Mouse (Mus musculus) hindlimb bud, embryonic 11.5 days (tissue): ENCODE measurements around the gene Rufy2.

Source experiments
- DNase-seq: peaks from one replicate; pipeline ENCODE4 v3.0.0-alpha.2; 2012; ENCODE audit warnings: low read depth, low spot score; ENCODE audit errors: extremely low spot score

Rufy2 gene

DNA sequence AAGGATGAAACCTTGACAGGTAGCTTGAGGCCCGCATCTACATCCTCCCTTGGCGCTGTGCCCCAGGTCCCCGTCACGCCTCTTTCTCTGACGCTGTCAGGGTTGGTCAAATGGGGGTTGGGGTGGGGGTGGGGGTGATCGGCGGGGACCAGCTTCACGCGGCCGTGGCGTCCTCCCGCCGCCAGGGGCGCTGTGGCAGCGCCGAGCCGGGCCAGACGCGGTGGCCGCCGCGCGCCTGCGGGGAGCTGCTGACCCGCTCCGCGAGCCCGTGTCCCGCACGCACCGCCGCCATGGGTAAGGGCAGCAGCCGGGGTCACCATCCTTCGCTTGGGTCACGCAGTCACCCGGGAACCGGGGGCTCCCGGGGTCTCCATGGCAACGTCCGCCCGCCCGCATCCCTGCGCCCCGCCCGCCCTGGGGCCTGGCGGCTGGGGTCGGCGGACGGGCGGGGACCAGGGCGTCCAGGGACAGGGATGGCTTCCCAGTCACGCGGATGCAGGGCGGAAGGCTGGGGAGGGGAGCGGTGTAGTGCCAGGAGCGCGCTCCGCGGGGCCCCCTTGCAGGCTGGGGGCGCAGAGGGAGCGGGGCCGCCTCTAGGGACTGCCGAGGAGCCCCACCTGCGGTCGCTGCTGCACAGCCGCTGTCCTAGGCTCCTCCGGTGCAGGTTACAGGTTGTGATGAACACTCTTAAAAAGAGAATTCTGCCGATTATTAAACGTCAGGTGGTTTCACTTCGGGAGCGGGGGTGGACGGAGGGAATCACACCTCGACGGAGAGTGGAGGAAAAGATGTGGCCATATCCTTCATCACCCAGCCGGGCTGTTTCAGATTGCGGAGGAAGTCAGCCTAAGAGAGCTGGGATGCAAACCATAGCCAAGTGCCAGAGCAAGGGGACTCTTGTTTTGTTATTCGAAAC lies at the start of gene Rufy2:
Gene Rufy2 (plus strand): TSS at position 185 of the 916 bp plus-strand sequence.
- DNase-seq, result peak; percentile 39

DNA sequence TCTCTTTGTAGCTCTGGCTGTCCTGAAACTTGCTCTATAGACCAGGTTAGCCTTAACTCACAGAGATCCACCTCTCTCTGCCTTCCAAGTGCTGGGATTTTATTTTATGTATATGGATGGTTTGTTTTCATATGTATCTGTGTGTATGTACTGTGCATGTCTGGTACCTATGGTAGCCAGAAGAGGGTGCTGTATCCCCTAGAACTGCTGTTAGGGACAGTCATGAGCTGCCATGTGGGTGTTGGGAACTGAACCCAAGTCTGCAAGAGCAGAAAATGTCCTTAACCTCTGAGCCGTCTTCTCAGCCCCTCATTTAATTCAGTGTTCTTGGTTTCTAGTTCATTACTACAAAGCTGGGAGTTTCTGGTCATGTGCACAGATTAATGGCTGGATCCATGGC lies 47.6 kb upstream of the Rufy2 start:
- DNase-seq, result no peak

DNA sequence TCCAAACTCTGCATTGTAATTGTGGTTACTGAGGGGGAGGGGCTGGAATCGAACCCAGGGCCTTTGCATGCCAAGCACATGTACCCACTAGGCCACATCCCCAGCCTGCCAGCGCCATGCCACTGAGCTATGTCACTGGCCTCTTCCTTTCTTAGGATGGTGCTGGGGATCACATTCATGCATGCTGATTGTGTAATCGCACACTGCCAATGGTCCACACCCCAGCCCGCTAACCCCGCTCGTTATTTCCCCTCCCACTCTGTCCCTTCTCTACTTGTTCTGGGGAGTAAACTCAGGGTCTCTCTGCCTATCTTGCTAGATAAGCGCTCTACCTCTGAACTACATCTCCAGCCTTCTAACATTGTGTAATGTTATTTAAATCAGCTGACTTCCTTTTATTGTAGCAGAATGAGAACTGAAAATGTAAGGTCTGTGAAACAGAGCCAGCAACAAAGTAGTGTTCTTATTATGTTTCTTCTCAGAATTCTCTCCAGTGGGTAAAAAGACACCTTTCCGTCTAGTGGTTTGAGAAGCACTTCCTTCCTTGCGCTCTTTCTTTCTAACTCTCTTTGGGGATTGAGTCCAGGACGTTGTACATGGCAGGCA lies 34.9 kb upstream of the Rufy2 start:
- no peak for DNase-seq

DNA sequence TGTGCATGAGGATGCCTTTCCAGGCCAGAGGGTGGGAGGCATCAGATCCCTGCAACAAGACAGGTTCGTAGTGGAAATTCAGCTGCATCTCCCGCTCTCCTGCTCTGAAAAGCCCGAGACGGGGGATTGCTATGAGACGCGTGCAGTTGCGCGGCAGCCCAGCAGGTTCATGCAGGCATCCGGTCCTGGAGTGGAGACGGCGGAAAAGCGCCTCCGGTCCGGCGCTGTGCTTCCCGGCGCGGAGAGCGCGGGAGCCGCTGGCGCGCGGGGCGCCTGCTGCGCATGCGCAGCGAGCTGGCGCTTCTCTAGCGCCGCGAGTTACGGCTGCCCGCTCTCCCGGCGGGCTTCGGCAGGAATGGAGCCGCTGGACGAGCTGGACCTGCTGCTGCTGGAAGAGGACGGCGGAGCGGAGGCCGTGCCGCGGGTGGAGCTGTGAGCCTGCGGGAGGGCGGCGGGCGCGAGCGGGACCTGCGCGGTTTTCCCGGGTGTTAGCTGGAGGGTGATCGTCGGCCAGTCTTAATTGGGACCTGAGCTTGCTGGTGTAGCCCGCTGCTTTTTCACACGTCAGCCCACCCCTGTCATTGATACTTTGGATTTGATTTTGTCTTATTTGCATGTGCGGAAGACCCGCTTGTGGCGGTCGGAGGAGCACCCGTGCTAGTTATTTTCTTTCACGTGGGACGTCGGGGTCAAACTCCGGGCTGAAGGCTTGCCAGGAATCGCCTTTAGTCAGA lies 33.1 kb upstream of the Rufy2 start, which contains the start of gene Dna2:
Gene Dna2 (plus strand): TSS at position 289 of the 734 bp plus-strand sequence.
- peak; percentile 68 for DNase-seq

DNA sequence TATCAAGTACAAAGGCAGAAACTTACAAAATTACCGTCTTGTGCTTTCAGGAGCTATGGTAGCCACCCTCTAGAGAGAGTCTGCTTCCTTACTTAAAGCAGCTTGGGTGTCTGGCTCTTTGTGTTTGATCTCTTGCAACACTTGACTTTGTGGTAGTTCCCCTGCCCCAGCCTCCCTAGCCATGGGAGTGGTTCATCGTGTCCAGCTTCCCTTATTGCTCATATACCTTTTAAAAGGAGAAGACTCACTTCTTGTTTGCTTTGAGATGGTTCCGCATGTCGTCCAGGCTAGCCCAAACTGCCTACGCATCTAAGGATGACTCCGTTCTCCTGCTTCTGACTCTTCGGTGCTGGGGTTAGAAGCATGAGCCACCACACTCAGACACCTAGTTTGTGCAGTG lies 31.5 kb upstream of the Rufy2 start:
- no peak for DNase-seq

DNA sequence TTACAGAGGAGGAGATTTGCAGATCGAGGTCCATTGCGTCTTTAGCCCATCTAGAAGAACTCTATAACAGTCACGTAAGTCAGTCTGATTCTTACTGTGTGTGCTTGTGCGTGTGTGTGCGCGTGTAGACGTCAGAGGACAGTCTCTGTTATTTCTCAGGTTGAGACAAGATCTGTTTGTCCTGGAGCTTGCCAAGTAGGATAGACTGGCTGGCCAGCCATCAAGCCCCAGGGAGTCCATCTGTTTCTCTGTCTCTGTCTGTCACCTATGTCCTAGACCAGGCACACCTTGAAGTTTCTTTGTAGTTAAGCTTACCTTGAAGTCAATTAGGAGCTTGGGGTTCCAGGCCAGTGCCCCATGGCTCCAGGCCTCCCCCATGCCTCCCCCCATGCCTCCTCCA lies 16.1 kb upstream of the Rufy2 start:
- no peak for DNase-seq

DNA sequence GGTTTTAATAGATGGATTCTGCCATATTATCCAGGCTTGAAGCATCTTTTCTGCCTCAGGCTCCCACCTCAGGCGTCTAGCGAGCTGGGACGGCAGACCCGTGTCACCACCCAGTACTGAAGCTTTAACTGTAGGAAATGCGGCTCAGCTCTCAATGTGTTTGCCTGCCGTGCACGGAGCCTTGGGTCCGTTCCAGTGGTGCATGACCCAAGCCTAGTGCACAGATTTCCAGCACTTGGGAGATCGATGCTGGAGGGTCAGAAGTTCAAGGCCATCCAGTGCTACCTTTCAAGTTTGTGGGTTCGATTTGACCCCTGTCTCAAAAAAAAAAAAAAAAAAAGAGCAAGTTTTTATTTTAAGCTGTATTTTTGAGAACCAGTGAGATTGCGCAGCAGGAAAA lies 14.2 kb upstream of the Rufy2 start:
- DNase-seq, result no peak

DNA sequence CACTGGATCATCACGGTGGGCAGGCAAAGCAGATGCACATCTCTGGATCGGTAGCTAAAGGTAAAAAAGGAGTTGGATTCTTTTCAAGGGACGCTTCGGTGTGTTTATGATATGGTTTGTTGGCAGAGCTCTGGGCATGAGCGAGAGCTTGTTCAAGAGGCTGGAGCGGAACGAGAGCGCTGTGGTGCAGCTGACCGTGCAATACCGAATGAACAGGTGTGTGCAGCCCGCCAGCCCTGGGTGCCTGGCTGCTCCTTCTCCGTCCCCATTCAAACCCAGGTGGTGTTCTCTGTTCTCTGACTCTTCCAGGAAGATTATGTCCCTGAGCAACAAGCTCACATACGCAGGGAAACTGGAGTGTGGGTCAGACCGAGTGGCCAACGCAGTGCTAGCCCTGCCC lies 13.7 kb upstream of the Rufy2 start:
- DNase-seq, result no peak

DNA sequence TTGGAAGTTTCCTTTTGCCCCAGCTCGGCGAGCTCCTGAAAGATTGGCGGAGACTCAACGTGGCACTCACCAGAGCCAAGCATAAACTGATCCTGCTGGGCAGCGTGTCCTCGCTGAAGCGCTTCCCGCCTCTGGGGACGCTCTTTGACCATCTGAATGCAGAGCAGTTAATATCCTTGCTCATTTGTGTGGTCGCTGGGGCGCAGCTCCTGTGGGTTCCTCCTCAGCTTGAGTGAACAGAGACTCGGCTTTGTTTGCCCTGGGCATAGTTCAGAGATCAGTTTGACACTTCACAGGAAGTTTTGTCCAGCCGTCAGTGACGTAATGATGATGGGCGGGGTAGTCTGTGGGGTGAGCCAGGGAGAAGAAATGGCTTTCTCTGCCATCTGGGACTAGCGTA lies 8.2 kb upstream of the Rufy2 start:
- no peak for DNase-seq

DNA sequence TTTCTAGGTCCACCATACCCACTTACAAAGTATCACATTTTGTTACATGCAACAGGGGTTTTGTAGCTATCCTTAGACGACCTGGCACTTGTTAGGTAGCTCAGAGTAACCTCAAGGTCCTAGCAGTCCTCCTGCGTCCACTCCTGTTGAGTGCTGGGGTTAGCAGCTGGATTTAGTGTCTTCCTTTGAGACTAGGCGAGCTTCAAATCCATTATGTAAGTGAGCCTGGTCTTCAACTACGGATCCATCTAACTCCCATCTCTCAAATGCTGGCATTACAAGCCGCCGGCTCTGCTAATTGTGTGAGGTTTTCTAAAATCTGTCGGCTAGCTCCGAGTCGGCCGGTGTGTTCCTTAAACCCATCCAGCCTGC lies 370 bp upstream of the Rufy2 start:
- DNase-seq, result peak; percentile 14

DNA sequence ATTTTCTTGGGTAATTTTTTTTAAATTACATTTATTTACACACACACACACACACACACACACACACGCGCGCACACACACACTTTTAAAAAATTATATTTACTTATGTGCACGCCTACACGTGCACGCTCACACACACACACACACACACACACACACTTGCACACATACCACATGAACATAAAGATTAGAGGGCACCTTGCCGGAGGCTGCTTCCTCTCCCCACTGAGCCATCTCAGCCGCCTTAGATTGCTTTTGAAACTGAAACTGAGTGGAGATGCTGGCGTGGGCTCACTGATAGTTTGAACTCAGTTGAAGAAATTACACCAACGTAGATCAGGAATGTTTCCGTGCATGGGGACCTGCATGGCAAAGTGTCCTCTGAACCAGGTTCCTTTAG lies 4.0 kb downstream of the Rufy2 start:
- no peak for DNase-seq

DNA sequence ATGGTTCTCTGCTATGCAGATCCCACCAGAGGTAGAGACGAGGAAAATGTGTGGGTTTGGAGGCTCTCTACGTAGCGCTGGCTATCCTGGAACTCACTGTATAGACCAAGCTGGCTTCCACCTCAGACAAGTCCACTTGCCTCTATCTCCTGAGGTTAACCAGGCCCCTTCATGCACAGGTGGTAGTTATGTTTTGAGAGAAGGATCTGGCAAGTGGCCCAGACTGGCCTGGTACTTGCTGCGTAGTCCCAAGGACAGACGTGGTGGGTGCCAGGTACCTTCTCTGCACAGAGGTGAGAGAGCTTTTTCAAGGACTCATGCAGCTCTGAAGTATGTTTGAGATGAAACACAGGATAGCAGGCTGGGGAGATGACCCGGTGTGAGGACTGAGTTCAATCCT lies 4.5 kb downstream of the Rufy2 start:
- no peak for DNase-seq

DNA sequence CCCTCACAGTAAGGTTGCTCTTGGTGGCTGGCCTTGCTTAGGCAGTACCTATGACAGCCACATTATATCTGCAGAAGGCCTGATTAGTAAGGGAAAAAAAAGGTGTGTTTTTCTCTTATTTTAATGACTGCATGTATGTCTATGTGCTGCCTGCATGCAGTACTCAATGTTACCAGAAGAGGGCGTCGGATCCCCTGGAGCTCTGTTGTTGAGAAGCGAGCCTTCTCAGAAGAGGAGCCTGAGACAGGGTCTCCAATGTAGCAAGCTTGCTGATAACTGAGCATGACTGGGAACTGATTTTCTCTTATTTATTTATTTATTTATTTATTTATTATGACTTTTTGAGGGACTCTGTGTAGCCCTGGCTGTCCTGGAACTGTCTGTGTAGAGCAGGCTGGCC lies 7.3 kb downstream of the Rufy2 start:
- peak; percentile 12 for DNase-seq

DNA sequence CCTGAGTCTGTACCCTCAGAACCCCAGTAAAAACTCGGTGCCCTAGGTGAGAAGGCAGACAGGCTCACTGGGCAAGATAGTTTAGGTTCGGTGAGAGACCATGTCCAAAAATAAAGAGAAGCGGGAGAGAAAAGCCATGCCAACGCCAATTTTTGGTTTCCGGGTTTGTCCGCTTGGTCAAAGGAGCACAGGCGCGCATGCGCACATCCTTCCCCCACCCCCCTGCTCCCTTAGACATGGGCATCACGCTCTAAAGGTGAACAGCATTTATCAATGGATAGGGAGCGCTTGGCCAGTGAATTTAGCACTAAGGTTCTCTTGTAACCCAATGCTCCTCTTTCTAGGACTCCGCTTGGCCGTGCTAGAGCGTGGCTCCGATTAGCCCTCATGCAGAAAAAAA lies 10.6 kb downstream of the Rufy2 start:
- DNase-seq, result no peak

DNA sequence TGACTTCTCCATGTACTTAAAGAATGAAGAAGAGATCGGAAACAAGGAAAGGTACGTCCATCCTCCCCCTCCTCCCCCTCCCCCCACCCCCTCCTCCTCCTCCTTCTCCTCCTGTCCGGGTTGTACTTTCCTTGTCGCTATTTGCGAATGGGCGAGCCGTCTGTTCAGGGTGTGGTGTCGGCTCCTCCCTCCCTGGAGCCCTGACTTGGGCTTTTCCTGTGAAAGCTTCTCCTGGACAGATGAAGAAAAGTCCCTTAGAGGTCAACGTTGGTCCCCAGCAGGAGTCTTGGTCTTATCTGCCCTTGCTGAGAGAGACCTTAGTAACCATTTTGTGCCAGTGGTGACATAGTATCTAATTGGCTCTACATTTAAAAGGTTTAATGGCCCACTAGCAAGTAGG lies 14.0 kb downstream of the Rufy2 start:
- DNase-seq, result no peak

DNA sequence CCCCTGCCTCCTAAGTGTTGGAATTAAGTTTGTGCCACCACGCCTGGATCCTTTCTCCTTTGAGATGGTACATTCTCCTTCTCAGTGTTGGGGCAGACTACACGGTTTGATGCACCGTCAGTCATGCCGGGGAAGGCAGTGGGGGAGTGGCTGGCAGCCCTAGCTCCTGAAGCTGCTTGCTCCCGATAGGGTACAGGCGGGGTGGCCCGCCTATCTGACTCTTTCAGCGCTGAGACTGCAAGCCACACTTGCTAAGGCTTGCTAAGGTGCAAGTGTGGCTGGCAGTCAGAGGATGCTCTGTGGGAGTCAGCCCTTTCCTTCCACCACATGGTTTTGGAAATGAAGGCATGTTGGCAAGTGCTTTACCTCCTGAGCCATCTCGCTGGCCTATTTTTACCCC lies 20.6 kb downstream of the Rufy2 start:
- no peak for DNase-seq

DNA sequence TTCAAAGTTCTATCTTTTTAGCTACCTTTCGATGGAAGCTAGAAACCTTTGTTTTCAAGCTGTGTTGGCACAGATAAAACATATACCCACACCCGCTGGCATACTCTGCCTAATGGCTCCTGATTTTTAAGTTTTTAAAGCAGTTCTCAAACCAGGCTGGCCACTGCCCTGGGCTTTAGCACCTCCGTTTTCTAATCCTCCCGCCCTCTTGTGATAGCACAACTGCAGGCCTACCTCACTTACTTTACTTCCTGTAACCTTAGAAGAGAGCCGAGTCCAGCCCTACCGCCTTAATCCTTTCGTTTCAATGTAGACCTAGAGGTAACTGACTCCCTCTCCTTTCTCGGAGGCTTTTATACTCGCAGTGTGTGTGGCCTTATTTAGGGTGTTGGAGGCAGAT lies 23.2 kb downstream of the Rufy2 start:
- DNase-seq, result no peak

DNA sequence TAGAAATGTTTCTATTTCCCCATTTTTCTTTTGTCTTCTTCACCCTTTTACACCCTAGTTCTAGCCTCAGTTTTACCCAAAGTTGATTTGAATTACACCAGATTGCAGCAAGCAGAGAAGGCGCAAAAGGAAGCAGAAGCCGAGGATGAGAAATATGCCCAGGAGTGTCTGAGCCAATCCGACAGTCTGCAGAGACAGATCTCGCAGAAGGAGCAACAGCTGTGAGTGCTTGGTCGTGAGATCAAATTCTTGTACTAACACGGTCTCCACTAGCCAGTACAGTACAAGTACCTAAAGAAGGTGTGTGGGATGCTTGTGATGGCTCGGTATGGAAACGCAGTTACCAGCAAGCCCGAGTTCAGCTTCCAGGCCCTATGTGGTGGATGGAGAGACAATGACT lies 24.5 kb downstream of the Rufy2 start:
- no peak for DNase-seq

DNA sequence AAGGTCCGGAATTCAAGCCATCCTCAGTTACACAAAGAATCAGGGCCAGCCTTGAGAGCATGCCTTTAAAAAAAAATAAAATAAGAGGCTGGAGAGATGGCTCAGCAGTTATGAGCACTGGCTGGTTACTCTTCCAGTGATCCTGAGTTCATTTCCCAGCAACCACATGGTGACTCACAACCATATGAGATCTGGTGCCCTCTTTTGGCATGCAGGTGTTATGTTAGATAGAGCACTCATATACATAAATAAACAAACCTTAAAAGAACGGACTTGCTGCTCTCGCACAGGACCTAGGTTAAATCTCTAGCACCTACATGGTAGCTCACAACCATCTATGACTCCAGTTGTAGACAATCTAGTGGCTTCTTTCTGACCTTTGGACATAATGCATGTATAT lies 28.2 kb downstream of the Rufy2 start:
- no peak for DNase-seq

DNA sequence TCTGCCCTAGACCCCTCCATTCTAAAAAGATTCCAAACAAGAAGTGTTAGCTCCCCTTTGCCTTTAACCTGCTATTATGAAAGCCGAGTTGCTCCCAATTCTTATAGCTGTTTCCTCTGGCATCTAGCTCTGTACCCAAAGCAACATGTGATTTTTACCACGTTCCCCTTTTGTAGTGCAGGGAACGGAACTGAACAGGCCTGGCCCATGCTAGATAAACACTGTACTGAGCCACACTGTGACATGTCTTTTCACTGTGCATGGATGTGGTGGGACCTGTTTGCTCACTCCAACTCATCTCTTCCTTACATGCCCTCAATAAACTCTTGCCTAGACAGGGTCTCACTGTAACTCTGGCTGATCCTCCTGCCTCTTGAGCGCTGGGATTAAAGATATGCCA lies 30.2 kb downstream of the Rufy2 start:
- no peak for DNase-seq

DNA sequence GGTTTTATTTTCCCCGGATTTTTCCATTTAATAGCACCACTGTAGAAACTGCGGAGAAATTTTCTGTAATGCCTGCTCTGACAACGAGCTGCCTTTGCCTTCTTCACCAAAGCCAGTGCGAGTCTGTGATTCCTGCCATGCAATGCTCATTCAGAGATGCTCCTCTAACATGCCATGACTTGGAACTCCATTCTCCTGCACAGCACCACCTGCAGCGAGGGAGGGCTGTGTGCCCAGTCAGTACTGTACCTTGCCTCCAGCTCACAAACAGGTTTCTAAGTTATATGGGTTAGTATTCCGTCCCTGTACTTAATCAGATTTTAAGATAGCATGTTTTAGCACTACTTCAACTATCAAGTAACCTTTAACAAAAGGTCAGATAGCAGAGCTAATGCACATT lies 31.5 kb downstream of the Rufy2 start:
- no peak for DNase-seq

DNA sequence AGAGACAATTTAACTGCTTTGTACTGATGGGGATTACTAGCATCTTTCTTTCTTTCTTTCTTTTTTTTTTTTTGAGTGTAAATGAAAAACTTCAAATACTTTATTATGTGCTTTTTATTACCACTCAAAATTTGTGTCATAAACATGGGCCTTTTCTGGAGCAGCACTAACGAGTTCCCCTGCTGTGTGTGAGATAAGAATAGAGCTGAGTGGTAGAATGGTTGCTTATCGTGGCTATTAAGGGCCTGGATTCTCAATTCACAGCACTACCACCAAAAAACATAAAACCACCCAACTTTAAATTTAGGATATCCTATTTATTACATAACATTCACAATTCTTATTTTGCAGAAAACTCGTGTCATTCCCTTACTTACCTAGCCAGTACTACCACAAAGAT lies 33.5 kb downstream of the Rufy2 start:
- no peak for DNase-seq
